Mouse (Mus musculus): ENCODE results near the gene Cfap206.
"Not testable (repeated sequence)": the region's sequence is repeated elsewhere in the genome, so short reads cannot be mapped to it uniquely, and the experiment has no call there.

Gene Cfap206

DNA sequence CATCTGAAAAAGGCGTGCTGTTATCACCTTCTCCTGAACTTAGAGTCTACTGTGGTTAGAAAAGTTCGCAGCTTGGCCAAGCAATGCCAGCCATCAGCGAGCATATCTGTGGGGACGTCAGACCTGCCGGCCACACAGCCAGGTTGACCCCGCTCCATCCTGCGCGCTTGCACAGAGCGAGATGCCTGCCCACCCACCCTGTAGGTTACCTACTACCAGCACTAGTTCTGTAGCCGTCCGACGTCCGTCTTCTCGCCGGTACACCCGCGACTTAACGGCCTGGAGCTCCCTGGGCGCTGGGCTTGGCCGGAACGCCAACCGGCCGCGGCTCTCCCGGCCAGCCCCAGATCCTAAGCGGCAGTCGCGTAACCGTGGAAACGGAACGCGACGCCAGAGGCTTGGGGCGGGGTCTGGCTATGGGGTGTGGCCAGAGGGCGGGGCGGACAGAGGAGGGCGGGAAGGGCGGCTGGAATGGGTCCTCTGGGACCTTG lies at the start of gene Cfap206:
Gene Cfap206, minus strand, starts transcription at position 356 of the 491 bp plus-strand sequence.
- DNase-seq (ENCODE audit: low spot score) = peak; percentile 73

DNA sequence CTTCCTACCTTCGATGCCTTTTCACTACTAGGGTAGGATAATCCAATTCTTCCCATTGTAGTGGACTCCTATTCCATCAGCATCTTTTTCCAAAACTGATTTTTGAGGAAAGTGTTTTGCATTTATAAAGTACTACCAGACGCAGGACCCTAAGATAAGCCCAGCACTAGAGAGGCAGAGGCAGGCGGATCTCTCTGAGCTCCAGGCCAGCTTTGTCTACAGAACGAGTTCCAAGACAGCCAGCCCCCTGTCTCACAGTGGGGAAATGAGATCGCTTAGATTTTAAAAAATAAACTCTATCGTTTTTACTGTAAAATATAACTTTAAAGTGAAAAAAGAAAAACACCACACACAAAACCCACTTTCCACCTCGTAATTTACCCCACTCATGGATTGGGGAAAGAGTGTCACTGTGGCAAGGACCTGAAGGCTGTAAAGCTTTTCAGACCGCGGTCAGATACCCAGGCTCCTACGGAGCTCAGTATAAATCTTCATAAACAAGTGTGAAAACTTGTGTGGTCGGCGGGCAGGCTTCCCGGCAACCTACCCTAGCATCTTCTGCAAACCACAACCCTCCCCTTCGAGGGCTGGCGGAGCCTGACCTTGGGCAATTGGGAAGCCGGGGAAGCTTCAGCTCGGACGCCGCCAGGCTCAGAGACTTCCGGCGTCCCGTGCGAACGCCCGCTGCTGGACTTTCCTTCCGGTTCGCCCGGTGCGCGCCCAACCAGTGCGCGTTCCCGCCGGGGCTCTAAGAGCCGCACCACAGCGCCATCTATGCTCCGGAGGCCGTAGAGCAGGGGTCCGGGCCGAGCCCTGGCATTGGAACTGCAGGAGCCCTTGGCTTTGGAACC lies 47.9 kb upstream of the Cfap206 start, which contains the start of gene Smim8:
Gene Smim8, minus strand, starts transcription at position 747 of the 851 bp plus-strand sequence.
- peak; percentile 88 for DNase-seq (ENCODE audit: low spot score)

DNA sequence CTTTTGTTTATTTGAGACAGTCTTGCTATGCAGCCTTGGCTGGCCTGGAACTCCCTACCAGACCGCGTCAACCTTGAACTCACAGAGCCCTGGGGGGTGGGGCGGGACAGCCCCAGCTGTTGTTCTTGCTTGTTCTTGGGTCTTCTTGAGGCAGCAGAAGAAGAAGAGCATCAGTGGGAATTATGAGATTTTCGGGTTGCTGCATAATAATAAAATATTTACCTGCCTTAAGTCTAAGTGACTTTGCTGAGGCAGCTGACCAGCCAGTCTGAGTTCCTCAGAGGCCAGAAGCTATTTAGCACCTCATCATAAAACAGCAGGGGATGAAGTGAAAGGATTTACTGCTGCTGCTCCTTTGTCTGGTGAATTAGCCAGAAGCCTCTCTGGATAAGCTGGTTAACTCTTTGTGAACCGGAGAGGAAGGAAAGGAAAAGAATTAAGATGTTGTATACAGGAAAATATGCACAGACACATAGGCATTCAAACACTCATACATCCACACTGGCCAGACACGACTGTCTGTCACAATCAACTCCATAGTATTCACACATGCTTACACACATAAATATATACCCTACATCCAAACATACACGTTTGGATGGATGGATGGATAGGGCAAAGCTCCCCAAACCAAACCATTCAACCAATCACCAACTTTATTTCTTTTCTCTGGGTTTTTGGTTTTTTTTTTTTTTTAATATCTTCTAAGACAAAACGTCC lies 41.8 kb upstream of the Cfap206 start:
- DNase-seq (ENCODE audit: low spot score) = no peak

DNA sequence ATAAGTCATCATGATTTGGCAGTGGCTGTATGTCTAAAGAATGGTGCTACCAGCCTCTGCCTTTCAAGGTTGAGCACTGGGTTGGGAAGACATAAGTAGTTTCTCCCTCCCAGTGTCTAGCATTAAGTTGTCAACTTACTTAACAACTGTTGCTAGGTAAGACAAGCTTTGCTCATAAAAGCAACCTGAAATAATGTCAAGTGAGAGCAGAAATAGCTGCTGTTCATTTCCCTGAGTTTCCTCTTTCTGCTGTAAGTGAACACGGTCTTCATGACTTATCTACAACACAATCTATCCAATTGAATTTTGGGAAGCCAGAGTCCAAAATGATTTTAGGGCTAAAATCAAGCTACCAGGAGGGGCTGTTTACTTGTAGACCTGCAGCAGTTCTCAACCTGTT lies 26.2 kb upstream of the Cfap206 start, which contains the start of gene Gm136:
Gene Gm136, minus strand, starts transcription at position 101 of the 400 bp plus-strand sequence.
- no peak for DNase-seq (ENCODE audit: low spot score)

DNA sequence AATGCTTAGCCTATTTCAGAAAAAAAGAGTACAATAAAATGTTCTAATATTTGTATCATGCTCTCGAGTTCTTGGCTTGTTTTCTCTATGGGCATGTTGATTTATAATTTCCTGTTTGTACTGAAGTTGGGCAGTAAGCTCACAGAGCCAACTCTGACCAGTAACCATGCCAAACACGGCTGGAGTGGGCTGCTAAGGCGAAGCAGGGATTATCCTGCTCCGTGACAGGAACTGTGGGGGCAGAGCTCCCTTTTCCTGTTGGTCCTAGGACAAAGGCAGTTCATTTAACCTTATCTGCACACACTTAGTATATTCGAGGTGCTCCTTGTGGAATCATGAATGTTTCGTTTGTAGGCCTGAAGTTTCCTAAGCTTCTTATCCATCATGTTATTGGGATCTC lies 19.2 kb upstream of the Cfap206 start:
- DNase-seq (ENCODE audit: low spot score) = no peak

DNA sequence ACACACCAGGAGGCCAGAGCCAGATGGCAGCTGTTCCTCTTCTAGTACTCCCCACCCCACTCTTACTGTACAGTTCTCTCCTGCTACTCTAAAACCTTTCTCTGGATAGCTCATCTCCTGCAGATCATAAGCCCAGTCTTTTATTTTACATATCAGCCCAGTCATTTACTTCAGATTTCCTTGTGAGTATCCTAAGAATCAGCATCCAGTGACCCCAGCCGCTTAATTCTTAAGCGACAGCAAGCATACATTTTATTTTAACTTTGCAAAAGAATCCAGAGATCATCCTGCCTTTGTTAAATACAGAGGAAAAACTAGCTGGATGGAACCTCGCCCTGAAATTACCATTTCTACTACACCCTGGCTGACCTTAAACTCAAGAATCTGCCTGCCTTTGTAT lies 4.5 kb upstream of the Cfap206 start:
- no peak for DNase-seq (ENCODE audit: low spot score)

DNA sequence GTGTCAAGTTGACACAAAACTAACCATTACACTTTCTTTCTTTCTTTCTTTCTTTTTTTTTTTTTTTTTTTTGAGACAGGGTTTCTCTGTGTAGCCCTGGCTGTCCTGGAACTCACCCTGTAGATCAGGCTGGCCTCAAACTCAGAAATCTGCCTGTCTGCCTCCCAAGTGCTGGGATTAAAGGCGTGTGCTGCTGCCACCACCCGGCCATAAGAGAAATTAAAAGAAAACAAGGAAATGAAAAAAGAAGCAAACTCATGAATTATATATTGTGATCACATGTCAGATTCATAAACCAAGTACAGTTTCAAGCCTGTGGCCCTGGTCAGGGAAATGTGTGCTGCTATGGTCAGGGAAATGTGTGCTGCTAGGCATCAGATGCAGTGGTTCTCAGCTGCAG lies 3.4 kb upstream of the Cfap206 start:
- not testable (repeated sequence) for DNase-seq (ENCODE audit: low spot score)

DNA sequence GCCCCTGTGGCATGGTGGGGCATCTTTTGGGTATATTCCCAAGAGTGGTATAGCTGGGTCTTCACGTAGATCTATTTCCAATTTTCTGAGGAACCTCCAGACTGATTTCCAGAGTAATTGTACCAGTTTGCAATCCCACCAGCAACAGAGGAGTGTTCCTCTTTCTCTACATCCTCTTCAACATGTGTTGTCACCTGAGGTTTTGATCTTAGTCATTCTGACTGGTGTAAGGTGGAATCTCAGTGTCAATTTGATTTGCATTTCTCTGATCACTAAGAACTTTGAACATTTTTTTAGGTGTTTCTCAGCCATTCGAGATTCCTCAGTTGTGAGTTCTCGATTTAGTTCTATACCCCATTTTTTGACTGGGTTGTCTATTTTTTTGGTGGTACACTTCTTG lies 4.3 kb downstream of the Cfap206 start:
- not testable (repeated sequence) for DNase-seq (ENCODE audit: low spot score)

DNA sequence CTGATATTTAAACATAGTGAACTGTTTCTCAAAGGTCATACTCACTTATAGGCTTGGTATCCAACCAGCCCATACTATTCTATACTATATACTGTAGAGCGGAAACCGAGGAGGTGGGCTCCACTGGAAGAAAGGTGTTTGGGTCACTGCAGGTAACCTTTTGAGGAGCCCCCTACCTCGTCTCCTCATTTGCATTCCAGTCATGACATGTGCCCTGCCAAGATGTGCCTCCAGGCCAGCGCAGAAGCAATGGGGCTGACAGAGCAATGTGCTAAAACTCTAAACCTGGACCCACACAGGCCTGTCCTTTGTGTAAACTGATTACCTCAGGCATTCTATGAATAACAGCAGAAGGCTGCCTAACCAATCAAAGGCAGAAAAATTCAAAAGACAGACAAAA lies 5.7 kb downstream of the Cfap206 start:
- no peak for DNase-seq (ENCODE audit: low spot score)

DNA sequence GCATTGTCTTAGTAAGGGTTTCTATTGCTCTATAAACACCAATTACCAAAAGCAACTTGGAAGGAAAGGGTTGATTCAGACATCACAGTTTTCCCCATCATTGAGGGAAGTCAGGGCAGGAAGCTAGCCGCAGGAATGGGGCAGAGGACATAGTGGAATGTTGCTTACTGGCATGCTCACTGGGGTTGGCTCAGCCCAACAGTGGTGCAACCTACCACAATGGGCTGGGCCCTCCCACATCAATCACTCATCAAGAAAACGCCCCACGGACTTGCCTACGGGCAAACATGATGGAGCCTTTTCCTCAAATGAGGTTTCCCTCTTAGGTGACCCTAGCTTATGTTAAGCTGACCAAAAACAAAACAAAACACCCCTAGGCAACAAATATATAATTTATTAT lies 6.8 kb downstream of the Cfap206 start:
- no peak for DNase-seq (ENCODE audit: low spot score)

DNA sequence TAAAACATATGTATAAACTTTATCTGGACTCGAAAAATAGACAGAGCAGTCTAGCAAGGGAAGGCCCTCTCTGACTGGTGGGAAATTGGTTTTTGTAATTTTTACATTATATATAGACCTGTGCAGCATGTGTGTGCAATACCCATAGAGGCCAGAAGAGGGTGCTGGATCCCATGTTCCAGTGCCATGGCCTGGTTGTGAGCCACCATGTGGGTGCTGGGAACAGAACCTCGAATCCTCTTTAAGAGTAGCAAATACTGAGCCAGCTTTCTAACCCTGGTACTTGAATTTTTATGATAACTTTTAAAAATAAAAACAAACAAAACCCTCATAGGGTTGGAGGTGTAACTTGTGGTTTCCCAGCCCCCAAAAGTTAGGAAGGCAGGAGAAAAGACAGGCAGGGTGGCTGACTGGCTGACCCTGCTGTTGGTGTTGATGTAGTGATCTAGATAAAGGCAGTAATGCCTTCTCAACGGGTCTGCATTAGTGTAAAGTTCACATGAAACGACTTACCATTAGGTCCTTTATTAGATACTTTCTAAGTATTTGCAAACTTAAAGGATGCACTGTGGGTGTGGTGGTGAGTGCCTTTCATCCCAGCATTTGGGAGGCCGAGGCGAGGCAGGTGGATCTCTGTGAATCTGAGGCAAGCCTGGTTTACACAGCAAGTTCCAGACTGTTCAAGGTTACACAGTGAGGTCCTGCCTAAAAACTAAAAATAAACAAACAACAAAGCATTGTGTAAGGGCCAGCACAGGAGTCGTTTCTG lies 9.7 kb downstream of the Cfap206 start:
- DNase-seq (ENCODE audit: low spot score) = no peak

DNA sequence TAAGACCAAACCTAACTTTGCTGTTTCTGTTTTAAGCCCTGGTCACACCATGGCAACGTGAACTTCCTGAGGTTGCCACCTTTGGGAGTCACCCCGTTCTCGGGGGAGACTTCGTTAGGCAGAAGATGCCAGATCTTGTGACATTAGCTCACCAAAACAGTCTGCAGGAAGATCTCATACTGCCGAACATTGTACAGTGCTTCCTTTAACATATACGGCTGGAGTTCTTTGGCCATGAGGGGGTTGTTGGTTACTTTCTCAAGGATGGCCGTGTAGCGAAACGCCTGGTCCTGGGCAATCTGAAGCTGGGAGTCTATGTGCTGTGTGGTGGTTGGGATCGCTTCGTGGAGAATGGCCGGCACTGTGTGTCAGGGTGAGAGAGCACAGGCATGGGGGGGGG lies 10.6 kb downstream of the Cfap206 start:
- no peak for DNase-seq (ENCODE audit: low spot score)

DNA sequence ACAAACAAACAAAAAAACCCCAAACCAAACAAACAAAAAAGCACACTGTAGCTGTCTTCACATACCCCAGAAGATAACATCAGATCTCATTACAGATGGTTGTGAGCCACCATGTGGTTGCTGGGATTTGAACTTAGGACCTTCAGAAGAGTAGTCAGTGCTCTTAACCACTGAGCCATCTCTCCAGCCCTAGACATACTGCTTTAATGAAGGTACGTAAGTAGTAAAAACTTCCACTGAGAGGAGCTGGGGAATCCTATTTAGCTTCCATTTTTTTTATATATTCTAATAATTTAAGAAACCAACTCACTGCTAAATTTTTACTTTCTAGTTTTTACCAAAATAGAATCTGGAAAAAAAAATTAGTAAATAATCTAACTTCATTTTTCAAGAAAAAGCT lies 14.9 kb downstream of the Cfap206 start:
- no peak for DNase-seq (ENCODE audit: low spot score)

DNA sequence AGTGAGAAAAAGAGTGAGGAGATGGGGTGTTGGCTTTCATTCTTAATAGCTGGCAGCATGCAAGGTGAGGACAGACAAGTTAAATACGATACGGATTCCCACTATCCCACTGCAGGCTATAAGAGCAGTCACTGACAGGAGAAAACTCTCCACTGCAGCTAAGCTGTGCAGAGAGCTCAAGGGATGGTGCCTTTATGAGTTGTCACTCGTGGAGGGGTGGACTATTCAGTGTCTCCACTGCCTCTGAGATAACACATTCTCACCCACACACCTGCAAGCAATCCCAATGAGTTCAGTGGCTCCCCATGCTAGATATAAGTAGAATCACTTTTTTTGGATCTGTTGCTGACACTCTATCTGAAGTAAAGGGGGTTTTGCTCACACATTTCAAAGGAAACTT lies 21.9 kb downstream of the Cfap206 start:
- no peak for DNase-seq (ENCODE audit: low spot score)

DNA sequence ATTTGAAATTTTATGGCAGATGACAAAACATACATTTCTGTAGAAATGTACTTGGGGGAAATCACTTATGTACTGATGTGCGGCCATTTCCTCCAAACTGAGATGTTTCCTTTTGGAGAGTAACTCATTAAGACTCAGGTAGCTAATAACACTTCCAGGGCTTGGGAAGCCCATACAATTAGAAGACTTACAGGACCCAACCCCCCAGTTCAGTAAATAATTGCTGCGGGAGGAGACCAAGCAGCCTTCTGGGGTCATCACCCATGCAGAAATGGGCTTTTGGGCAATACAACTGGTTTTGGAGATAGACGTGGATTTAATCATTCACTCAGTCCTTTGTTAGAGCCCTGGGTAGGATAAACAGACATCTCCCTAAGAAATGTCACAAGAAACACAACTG lies 22.8 kb downstream of the Cfap206 start:
- no peak for DNase-seq (ENCODE audit: low spot score)

DNA sequence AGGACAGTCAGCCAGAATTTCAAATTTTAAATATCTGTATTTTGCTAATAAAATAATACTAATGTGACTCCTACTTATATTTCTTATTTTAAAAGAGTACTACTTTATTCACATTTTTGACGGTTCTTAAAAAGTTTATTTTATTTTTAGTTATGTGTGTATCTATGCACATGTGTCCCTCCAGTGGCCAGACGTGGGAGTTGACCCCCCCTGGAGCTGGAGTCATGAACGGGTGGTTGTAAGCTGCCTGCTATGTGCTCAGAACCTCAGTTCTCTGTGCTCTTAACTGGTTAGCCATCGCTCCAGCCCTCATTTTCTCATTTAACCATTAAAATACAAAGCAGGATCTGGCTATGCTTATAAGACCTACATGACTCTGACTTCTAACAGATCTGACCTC lies 27.0 kb downstream of the Cfap206 start:
- DNase-seq (ENCODE audit: low spot score) = no peak

DNA sequence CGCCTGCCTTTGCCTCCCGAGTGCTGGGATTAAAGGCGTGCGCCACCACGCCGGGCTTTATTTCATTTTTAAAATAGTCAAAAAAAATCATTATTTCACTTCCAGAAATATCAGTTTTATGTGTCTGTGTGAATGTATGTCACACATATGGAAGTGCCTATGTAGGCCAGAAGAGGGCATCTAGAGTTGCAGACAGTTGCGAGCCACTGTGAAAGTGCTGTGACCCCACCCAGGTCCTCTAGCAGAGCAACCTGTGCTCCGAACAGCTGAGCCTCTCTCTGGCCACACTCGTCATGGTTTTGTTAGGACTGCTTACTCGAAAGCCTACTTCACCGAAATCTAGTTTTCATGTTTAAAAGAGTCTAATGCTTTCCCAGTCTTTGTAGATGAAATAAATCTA lies 27.8 kb downstream of the Cfap206 start:
- DNase-seq (ENCODE audit: low spot score) = no peak

DNA sequence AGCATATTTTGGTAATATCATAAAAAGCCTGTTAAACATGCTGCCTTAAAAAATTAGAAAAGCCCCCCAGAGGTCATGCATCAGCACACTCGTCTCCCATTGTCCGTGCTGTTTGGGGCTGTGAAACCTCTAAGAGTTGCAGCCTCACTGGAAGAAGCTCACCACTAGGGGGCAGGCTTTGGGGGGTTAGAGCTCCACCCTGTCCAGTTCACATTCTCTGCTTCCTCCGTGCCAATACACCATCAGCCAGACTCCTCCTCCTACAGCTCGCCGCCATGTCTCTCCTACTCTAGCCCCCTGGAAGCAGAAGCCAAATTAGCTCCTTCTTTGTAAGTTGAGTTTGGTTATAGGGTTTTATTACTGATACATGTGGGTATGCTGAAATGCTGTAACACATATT lies 28.5 kb downstream of the Cfap206 start:
- DNase-seq (ENCODE audit: low spot score) = peak; percentile 16

DNA sequence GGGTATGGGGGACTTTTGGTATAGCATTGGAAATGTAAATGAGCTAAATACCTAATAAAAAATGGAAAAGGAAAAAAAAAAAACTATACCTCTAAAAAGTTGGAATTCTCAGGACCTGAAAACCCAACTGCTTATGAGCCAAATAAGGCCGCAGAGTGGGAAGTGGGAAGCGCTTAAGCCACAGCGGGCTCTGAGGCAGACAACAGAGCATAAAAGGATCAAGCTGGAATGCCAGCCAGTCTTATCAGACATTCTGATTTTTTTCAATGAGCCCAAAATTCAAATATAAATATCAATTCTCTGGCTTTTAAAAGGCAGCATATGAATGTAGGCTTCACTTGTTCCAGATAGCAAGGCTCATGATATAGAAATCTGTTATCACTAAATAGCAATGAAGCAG lies 42.0 kb downstream of the Cfap206 start:
- no peak for DNase-seq (ENCODE audit: low spot score)

DNA sequence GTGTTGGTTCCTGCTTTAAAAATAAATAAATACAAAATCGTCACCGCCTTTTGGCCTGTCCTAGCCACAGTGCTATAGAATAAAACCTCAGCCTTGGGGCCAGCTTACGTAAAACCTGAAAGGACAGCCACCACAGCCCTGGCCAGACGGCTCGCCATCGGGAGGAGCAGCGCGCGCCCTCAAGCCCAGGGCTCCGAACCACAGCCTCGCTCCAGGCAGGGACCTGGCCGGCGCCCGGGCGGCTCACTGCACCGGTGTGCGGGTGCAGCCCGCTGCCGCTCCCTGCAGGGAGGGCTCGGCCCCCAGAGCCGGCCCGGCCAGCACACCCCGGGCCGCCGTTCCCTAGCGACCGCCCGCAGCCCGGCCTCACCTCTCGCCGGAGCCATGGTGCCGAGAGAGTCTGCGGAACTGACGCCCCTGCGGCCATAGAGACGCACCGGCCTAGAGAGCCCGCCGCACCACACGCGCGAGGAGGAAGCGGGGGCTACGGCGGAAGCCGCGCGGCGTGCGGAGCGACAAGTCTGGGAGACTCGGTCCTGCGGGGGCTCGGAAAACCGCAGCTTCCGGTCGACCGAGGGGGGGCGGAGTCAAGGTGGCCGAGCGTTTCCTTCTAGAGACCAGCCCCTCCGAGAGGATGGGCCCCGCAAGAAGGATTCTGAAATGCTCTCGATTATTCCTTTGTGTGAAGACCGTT lies 43.0 kb downstream of the Cfap206 start, which contains the start of gene Slc35a1:
Gene Slc35a1, minus strand, starts transcription at position 565 of the 694 bp plus-strand sequence.
- DNase-seq (ENCODE audit: low spot score) = peak; percentile 89

DNA sequence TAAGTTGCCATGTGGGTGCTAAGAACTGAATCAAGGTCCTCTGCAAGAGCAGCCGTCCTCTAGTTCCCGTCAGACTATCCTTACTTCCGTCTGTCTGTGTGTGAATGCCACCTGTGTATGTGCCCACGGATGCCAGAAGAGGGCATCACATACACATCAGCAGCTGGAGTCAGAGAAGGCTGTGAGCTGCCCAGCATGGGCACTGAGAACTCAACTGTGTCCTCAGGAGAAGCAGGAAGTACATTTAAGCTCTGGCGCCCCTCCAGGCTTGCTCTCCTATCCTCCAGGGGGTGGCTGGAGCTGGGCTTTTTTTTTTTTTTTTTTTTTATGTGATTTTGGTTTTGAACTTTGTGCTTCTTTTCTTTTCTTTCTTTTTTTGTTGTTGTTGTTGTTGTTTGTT lies 49.5 kb downstream of the Cfap206 start:
- no peak for DNase-seq (ENCODE audit: low spot score)

DNA sequence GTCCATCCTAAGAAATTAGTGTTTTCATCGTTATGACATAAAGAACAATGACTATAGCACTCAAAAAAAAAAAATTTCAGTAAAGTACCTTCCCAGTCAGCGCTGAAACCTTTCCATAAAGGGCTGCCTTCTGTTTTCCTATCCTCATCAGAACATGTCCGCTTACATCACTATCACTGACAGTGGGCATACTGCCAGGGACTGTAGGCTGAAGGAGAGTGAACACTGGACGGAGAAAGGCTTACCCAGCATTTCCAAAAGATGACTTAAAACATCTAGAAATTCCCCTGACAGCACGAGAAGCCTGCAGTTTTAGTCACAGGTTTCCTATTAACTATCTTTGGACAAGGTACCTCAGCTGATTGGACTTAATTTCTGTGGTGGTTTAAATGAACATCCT lies 56.3 kb downstream of the Cfap206 start:
- no peak for DNase-seq (ENCODE audit: low spot score)

Data from yolk sac, embryonic 10.5 days (tissue).